Mouse (Mus musculus) kidney, adult 2 months (tissue): Measurements from ENCODE around the gene Tenm4. TPM values are rescaled to one million over a fixed set of nuclear protein-coding genes. Genes with fewer than 3 reads are reported as not detected.

ENCODE experiments used
- DNase-seq: peaks from one replicate; pipeline ENCODE4 v3.0.0; 2021
- H3K27ac ChIP-seq: fragments of 200-500 bp; 2 replicates; pipeline ENCODE4 v1.5.1; 2012; ENCODE audit warnings: low read depth, low read length, control low read depth, inconsistent platforms; ENCODE audit not compliant: insufficient read depth
- H3K27me3 ChIP-seq: fragments of 200-500 bp; replicated peaks from 2 replicates; pipeline ENCODE4 v1.6.1; 2012; ENCODE audit warnings: mild to moderate bottlenecking, moderate library complexity, low read length, inconsistent platforms; ENCODE audit not compliant: control insufficient read depth, insufficient read depth
- H3K36me3 ChIP-seq: fragments of 200-500 bp; 2 replicates; pipeline ENCODE4 v1.6.1; 2012; ENCODE audit warnings: mild to moderate bottlenecking, moderate library complexity, low read length, inconsistent platforms; ENCODE audit not compliant: control insufficient read depth, insufficient read depth
- H3K4me1 ChIP-seq: fragments of 200-500 bp; 2 replicates; pipeline ENCODE4 v1.6.1; 2011; ENCODE audit warnings: low read length; ENCODE audit not compliant: control insufficient read depth, insufficient read depth
- H3K4me3 ChIP-seq: fragments of 200-500 bp; 2 replicates; pipeline ENCODE4 v1.5.1; 2011; ENCODE audit warnings: mild to moderate bottlenecking, low read depth, low read length, control low read depth; ENCODE audit not compliant: insufficient read depth
- CTCF ChIP-seq: fragments of 200-500 bp; conservative IDR thresholded peaks from 2 replicates; pipeline ENCODE4 v1.5.1; 2011; ENCODE audit warnings: low read depth, mild to moderate bottlenecking, control low read depth, low read length, moderate library complexity, mixed read lengths; ENCODE audit not compliant: insufficient read depth, insufficient read length
- POLR2A ChIP-seq: fragments of 200-500 bp; IDR thresholded peaks from one replicate; pipeline ENCODE4 v1.6.1; 2011; ENCODE audit warnings: low read depth, low read length, control low read depth
- WGBS: fragments of 180-500 bp; shearing (Covaris S2); methylation state at CpG from one replicate; pipeline ENCODE4 v1.1.7; 2018; 5-methylcytosine and 5-hydroxymethylcytosine counted together
- polyA plus RNA-seq: library from polyadenylated mRNA; depleted of rRNA; stranded (reverse); fragments of >200 nt; gene quantifications from 2 replicates; pipeline ENCODE4 v1.2.3, GENCODE M21; 2012

The Tenm4 gene
- polyA plus RNA-seq, 1 experiment: 3.3 TPM

- WGBS: 40% methylated on average over 20 of the region's 20 CpGs
These were observed 625.9 kb downstream of the Tenm4 start for GRCm38 (mm10) chr7:96796788-96797485.

GRCm38 (mm10) chr7:96797716-96798332, 626.8 kb downstream of the Tenm4 start:
- Histone ChIP-seq H3K4me1 (peaks cover 17% of the 10 kb centered on the region; the same call in 1 of the 2 replicates), H3K4me3 (no peak overlapping the region), H3K27me3 (no peaks in the 10 kb centered on the region), H3K36me3 (no peaks in the 10 kb centered on the region), H3K27ac (no peak overlapping the region)
- TF ChIP-seq CTCF: no peak
- TF ChIP-seq POLR2A: no peak
- 54% methylated on average over 13 of the region's 13 CpGs for WGBS
- DNase-seq: peak; percentile 26

More at GRCm38 (mm10) chr7:96796788-96797485, 625.9 kb downstream of the Tenm4 start:
- Histone ChIP-seq H3K4me3 (no peak overlapping the region), H3K27me3 (no peaks in the 10 kb centered on the region), H3K27ac (peak overlapping the region; percentile 56), H3K4me1 (peaks cover 17% of the 10 kb centered on the region; the same call in 1 of the 2 replicates), H3K36me3 (no peaks in the 10 kb centered on the region)
- TF ChIP-seq CTCF: no peak
- TF ChIP-seq POLR2A: no peak
- DNase-seq: peak; percentile 81

DNA sequence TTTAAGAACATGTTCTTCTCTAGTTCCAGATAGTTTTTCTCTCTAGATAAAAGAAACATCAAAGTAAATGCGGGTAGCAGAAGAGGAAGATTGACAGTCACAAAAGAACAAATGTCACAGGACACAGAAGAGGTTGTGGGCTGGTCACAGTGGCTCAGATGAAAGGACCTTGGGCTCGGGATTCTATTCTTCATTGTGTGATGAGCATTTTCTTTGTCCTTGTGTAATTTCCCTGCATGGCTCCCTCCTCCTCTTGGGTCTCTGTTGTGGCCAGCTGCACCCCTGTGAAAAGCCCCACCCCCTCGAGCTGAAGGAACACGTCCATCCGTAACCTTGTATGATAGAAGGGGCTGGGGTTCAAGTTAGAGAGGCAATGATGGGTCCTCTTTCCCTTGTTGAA, 628.8 kb downstream of the Tenm4 start:
- TF ChIP-seq POLR2A (no peak), CTCF (no peak)
- H3K27ac ChIP-seq: no peak overlapping the region
- DNase-seq: no peak
- no peaks in the 10 kb centered on the region for H3K27me3 ChIP-seq
- WGBS: 73% methylated on average over 5 of the region's 5 CpGs
- H3K4me3 ChIP-seq: no peak overlapping the region
- H3K4me1 ChIP-seq: peaks cover 17% of the 10 kb centered on the region; the same call in 1 of the 2 replicates
- no peaks in the 10 kb centered on the region for H3K36me3 ChIP-seq

GRCm38 (mm10) chr7:96801368-96801767, 630.3 kb downstream of the Tenm4 start:
- Histone ChIP-seq H3K27ac (no peak overlapping the region), H3K36me3 (no peaks in the 10 kb centered on the region), H3K4me3 (no peak overlapping the region), H3K27me3 (no peaks in the 10 kb centered on the region), H3K4me1 (peaks cover 13% of the 10 kb centered on the region; the same call in 1 of the 2 replicates)
- 39% methylated on average over 9 of the region's 9 CpGs for WGBS
- TF ChIP-seq POLR2A (no peak), CTCF (no peak)
- DNase-seq: peak; percentile 28

DNA sequence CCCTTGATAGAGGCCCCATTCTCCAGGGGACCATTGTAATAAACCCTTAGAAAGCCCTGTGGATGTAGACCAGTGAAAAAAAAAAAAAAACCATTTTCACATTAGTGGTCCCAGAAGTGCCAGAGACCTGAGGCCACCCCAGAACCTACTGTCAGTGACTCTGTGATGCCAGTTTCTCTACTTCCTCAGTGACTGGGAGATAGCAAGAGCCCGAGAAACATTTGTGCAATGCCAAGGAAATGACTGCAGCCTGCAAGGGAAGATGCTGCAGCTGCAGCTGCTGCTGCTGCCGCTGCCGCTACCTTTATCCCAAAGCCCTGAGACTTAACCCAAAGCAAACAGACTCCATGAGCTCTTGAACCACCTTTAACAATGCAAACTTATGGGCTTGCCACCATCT, 631.2 kb downstream of the Tenm4 start:
- H3K4me3 ChIP-seq: no peak overlapping the region
- TF ChIP-seq POLR2A (no peak), CTCF (no peak)
- no peaks in the 10 kb centered on the region for H3K27me3 ChIP-seq
- H3K4me1 ChIP-seq: peaks cover 4% of the 10 kb centered on the region; the same call in 1 of the 2 replicates
- H3K36me3 ChIP-seq: no peaks in the 10 kb centered on the region
- WGBS: 95% methylated on average over 3 of the region's 3 CpGs
- H3K27ac ChIP-seq: no peak overlapping the region
- DNase-seq: no peak

DNA sequence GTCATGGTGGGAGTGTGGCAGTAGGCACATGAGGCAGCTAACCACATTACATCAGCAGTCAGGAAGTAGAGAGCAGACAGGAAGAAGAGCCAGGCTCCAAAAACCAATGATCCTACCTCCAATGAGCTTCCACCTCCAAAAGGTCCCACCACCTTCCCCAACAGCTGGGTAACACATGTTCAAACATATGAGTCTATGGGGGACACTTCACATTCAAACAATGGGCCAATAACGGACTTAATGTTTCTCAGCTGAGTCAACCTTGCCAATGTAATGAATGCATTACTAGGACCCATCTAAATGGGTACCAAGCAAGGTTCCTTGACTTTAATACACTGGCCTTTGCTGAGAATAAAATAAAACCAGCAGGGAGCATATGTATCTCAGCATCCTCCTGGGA, 635.5 kb downstream of the Tenm4 start:
- H3K4me1 ChIP-seq: no peaks in the 10 kb centered on the region
- no peak for DNase-seq
- TF ChIP-seq CTCF: no peak
- no peak for TF ChIP-seq POLR2A
- H3K27ac ChIP-seq: no peak overlapping the region
- no peaks in the 10 kb centered on the region for H3K27me3 ChIP-seq
- H3K36me3 ChIP-seq: no peaks in the 10 kb centered on the region
- WGBS: 93% methylated on average over 1 of the region's 1 CpGs
- H3K4me3 ChIP-seq: no peak overlapping the region
